Mouse (Mus musculus): ENCODE measurements at regions not wholly inside any gene's neighbourhood (a gene's known extent, or its start where the extent isn't known, plus 50 kb on each side); places are given as distances from the start of the nearest gene placed in this dataset.
A peak's percentile ranks its signal among the peaks of the same experiment; 100 is the strongest.

DNA sequence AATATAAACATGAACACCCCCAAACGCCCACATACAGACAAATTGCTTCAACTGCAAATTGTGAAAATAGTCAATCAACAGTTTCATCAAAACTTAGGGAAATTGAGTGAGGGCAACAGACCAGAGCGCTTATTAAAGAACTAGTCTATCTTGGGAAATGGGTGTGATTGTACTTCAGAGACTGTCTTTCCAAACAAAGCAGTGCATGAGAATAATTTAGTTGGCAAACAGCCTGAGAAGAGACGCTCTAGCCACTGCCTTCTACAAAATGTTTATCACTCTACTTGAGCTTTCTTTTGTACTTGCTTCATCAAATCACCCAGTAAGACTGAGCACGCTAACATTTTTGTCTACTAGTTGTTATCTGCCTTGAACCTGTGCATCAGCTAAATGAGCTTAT lies 581.0 kb downstream of the Dach1 start:
- no peak for TF ChIP-seq POLR2A (IDR thresholded peaks at IDR 0.05; ENCODE audit: insufficient read depth, low read length)
- TF ChIP-seq EP300 (IDR thresholded peaks at IDR 0.05; ENCODE audit: insufficient read depth, low read depth, low read length): no peak
- no peak for TF ChIP-seq CTCF (IDR thresholded peaks at IDR 0.05; ENCODE audit: low read depth, low read length)
- H3K36me3 ChIP-seq (ENCODE audit: control insufficient read depth, insufficient read depth, low read length, poor library complexity, severe bottlenecking): no peaks in the 10 kb centered on the region

DNA sequence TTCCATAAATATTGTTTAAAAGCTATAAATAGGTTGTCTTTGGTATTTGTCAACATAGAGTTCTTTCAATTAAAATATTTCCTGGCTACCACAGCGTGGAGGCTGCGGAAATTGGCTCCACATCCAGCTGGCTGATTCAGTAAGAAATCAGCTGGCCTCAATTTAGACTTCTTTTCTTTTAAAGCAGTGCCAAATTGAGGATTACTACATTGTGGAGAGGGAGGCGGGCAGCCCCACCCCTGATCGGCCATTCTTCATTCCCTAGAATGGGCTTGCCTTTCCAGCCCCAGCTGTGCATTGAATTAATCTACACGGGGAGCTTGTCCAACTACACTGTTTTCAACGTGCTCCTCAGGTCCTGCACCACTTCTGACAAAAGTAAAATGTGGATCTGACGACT lies 581.4 kb downstream of the Dach1 start:
- no peak overlapping the region for H3K27ac ChIP-seq (ENCODE audit: insufficient read depth, low read length)

More for the DNA sequence above, 581.0 kb downstream of the Dach1 start:
- no peak overlapping the region for H3K9ac ChIP-seq (ENCODE audit: low read depth, poor library complexity, severe bottlenecking)
- no peaks in the 10 kb centered on the region for H3K27me3 ChIP-seq (ENCODE audit: control insufficient read depth, insufficient read depth, low read length, poor library complexity, severe bottlenecking)
- no peak overlapping the region for H3K27ac ChIP-seq (ENCODE audit: insufficient read depth, low read length)
- H3K9me3 ChIP-seq (replicated peaks; ENCODE audit: control insufficient read depth, insufficient read depth, low read length, poor library complexity, severe bottlenecking): no peaks in the 10 kb centered on the region
- H3K4me1 ChIP-seq (ENCODE audit: control insufficient read depth, insufficient read depth, low read length): no peaks in the 10 kb centered on the region
- H3K4me3 ChIP-seq (ENCODE audit: low read depth, low read length): no peak overlapping the region

GRCm38 (mm10) chr14:97586962-97587361 lies 582.6 kb downstream of the Dach1 start:
- H3K9me3 ChIP-seq (replicated peaks; ENCODE audit: control insufficient read depth, insufficient read depth, low read length, poor library complexity, severe bottlenecking): no peaks in the 10 kb centered on the region
- no peaks in the 10 kb centered on the region for H3K4me1 ChIP-seq (ENCODE audit: control insufficient read depth, insufficient read depth, low read length)
- no peak overlapping the region for H3K27ac ChIP-seq (ENCODE audit: insufficient read depth, low read length)
- TF ChIP-seq POLR2A (IDR thresholded peaks at IDR 0.05; ENCODE audit: insufficient read depth, low read length) (no peak), EP300 (IDR thresholded peaks at IDR 0.05; ENCODE audit: insufficient read depth, low read depth, low read length) (no peak), CTCF (IDR thresholded peaks at IDR 0.05; ENCODE audit: low read depth, low read length) (peak; percentile 13)
- no peaks in the 10 kb centered on the region for H3K27me3 ChIP-seq (ENCODE audit: control insufficient read depth, insufficient read depth, low read length, poor library complexity, severe bottlenecking)
- H3K4me3 ChIP-seq (ENCODE audit: low read depth, low read length): no peak overlapping the region
- no peaks in the 10 kb centered on the region for H3K36me3 ChIP-seq (ENCODE audit: control insufficient read depth, insufficient read depth, low read length, poor library complexity, severe bottlenecking)
- no peak overlapping the region for H3K9ac ChIP-seq (ENCODE audit: low read depth, poor library complexity, severe bottlenecking)

More for the DNA sequence above, 581.4 kb downstream of the Dach1 start:
- Histone ChIP-seq H3K4me3 (ENCODE audit: low read depth, low read length) (no peak overlapping the region), H3K9me3 (replicated peaks; ENCODE audit: control insufficient read depth, insufficient read depth, low read length, poor library complexity, severe bottlenecking) (no peaks in the 10 kb centered on the region), H3K27me3 (ENCODE audit: control insufficient read depth, insufficient read depth, low read length, poor library complexity, severe bottlenecking) (no peaks in the 10 kb centered on the region), H3K9ac (ENCODE audit: low read depth, poor library complexity, severe bottlenecking) (no peak overlapping the region), H3K36me3 (ENCODE audit: control insufficient read depth, insufficient read depth, low read length, poor library complexity, severe bottlenecking) (no peaks in the 10 kb centered on the region), H3K4me1 (ENCODE audit: control insufficient read depth, insufficient read depth, low read length) (no peaks in the 10 kb centered on the region)
- TF ChIP-seq POLR2A (IDR thresholded peaks at IDR 0.05; ENCODE audit: insufficient read depth, low read length) (no peak), CTCF (IDR thresholded peaks at IDR 0.05; ENCODE audit: low read depth, low read length) (no peak), EP300 (IDR thresholded peaks at IDR 0.05; ENCODE audit: insufficient read depth, low read depth, low read length) (no peak)

GRCm38 (mm10) chr14:97570274-97570673 lies 599.3 kb downstream of the Dach1 start:
- H3K9ac ChIP-seq (ENCODE audit: low read depth, poor library complexity, severe bottlenecking): no peak overlapping the region
- no peak for TF ChIP-seq EP300 (IDR thresholded peaks at IDR 0.05; ENCODE audit: insufficient read depth, low read depth, low read length)
- no peak for TF ChIP-seq POLR2A (IDR thresholded peaks at IDR 0.05; ENCODE audit: insufficient read depth, low read length)
- no peak for TF ChIP-seq CTCF (IDR thresholded peaks at IDR 0.05; ENCODE audit: low read depth, low read length)
- H3K27me3 ChIP-seq (ENCODE audit: control insufficient read depth, insufficient read depth, low read length, poor library complexity, severe bottlenecking): no peaks in the 10 kb centered on the region
- no peak overlapping the region for H3K4me3 ChIP-seq (ENCODE audit: low read depth, low read length)
- no peaks in the 10 kb centered on the region for H3K36me3 ChIP-seq (ENCODE audit: control insufficient read depth, insufficient read depth, low read length, poor library complexity, severe bottlenecking)
- H3K9me3 ChIP-seq (replicated peaks; ENCODE audit: control insufficient read depth, insufficient read depth, low read length, poor library complexity, severe bottlenecking): no peaks in the 10 kb centered on the region
- no peak overlapping the region for H3K27ac ChIP-seq (ENCODE audit: insufficient read depth, low read length)
- no peaks in the 10 kb centered on the region for H3K4me1 ChIP-seq (ENCODE audit: control insufficient read depth, insufficient read depth, low read length)

GRCm38 (mm10) chr14:97560121-97560907 lies 609.3 kb downstream of the Dach1 start:
- H3K4me1 ChIP-seq (ENCODE audit: control insufficient read depth, insufficient read depth, low read length): no peaks in the 10 kb centered on the region
- TF ChIP-seq CTCF (IDR thresholded peaks at IDR 0.05; ENCODE audit: low read depth, low read length) (no peak), POLR2A (IDR thresholded peaks at IDR 0.05; ENCODE audit: insufficient read depth, low read length) (no peak), EP300 (IDR thresholded peaks at IDR 0.05; ENCODE audit: insufficient read depth, low read depth, low read length) (no peak)
- no peak overlapping the region for H3K4me3 ChIP-seq (ENCODE audit: low read depth, low read length)
- no peaks in the 10 kb centered on the region for H3K36me3 ChIP-seq (ENCODE audit: control insufficient read depth, insufficient read depth, low read length, poor library complexity, severe bottlenecking)
- no peak overlapping the region for H3K9ac ChIP-seq (ENCODE audit: low read depth, poor library complexity, severe bottlenecking)
- no peaks in the 10 kb centered on the region for H3K9me3 ChIP-seq (replicated peaks; ENCODE audit: control insufficient read depth, insufficient read depth, low read length, poor library complexity, severe bottlenecking)
- no peak overlapping the region for H3K27ac ChIP-seq (ENCODE audit: insufficient read depth, low read length)
- no peaks in the 10 kb centered on the region for H3K27me3 ChIP-seq (ENCODE audit: control insufficient read depth, insufficient read depth, low read length, poor library complexity, severe bottlenecking)

DNA sequence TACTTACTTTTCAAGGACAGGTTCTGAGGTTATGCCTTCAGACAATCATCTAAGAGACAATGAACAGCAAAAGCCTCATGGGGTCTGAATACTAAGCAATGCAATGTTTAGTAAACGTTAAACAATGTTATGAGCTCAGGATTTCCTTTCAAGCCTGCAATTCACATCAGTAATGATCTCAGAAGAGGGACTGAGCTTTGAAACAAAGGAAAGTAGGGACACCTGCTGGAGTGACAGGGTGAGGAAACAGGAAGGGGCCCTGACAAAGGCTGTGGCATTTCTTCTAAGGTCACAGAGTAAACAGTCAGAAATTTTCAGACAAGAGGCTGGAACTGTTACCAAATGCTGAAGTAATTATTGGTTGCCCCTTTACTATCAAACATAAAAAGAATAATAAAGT lies 610.0 kb downstream of the Dach1 start:
- no peaks in the 10 kb centered on the region for H3K36me3 ChIP-seq (ENCODE audit: control insufficient read depth, insufficient read depth, low read length, poor library complexity, severe bottlenecking)
- H3K9me3 ChIP-seq (replicated peaks; ENCODE audit: control insufficient read depth, insufficient read depth, low read length, poor library complexity, severe bottlenecking): no peaks in the 10 kb centered on the region
- H3K4me3 ChIP-seq (ENCODE audit: low read depth, low read length): no peak overlapping the region
- H3K4me1 ChIP-seq (ENCODE audit: control insufficient read depth, insufficient read depth, low read length): no peaks in the 10 kb centered on the region
- TF ChIP-seq POLR2A (IDR thresholded peaks at IDR 0.05; ENCODE audit: insufficient read depth, low read length) (no peak), CTCF (IDR thresholded peaks at IDR 0.05; ENCODE audit: low read depth, low read length) (no peak), EP300 (IDR thresholded peaks at IDR 0.05; ENCODE audit: insufficient read depth, low read depth, low read length) (no peak)
- no peaks in the 10 kb centered on the region for H3K27me3 ChIP-seq (ENCODE audit: control insufficient read depth, insufficient read depth, low read length, poor library complexity, severe bottlenecking)
- no peak overlapping the region for H3K9ac ChIP-seq (ENCODE audit: low read depth, poor library complexity, severe bottlenecking)
- no peak overlapping the region for H3K27ac ChIP-seq (ENCODE audit: insufficient read depth, low read length)
